Mouse (Mus musculus): ENCODE results near the gene Gm21962.
"Not testable (repeated sequence)": the region's sequence is repeated elsewhere in the genome, so short reads cannot be mapped to it uniquely, and the experiment has no call there.

Gm21962 gene

DNA sequence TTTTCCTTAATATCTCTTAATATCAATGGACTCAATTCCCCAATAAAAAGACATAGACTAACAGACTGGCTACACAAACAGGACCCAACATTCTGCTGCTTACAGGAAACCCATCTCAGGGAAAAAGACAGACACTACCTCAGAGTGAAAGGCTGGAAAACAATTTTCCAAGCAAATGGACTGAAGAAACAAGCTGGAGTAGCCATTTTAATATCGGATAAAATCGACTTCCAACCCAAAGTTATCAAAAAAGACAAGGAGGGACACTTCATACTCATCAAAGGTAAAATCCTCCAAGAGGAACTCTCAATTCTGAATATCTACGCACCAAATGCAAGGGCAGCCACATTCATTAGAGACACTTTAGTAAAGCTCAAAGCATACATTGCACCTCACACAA is at the start of gene Gm21962:
Gene Gm21962, plus strand, starts transcription at position 301 of the 400 bp plus-strand sequence.
- DNase-seq (ENCODE audit: low spot score) = not testable (repeated sequence)

DNA sequence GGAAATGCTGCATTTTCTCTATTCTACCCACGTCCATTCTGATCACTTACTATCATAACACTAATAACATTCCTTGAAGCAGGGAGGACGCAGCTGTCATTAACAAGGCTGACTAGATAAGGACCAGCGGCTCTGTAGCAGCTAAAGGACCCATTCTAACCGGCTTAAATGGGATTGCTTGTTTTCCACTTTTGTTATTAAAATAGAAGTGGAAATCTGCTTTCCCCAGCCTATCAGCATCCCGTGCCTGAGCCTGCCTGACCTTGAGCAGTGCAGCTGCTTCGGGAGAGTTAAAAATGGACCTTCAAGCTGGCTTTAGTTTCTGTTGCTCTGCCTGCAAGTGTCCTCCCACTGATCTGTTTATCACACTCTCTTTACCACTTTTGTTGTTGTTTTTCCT is 49.2 kb upstream of the Gm21962 start:
- DNase-seq (ENCODE audit: low spot score) = peak; percentile 11

DNA sequence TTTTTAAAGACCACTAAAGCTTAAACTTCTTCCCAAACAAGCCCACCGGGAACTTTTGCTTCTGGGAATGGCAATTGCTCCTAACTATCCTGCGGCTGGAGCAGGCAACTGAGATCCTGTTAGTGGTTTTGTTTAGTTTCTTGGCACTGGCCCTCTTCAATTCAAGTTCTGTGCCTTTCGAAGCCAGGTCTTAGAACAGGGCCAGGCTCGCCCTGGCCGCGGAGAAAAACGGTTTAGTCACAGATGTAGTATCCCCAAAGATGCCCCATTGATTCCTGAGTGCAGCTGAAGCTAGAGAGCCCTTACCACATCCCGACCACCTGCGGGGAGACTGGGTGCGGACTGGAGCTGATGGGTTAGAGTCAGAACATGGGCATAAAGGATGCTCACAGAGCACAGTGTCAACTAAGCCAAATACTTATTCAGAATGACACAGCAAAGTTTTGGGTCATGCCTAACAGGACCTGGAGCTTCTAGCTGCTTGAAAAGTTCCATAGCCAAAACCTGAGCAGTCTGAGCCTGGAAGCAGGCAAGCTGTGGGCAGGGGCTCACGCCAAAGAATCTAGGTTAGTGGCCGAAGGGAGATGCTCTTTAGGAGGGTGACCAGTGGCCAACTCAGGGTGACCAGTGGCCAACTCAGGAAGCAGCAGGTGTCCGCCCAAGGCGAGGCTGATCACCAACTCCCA is 48.3 kb upstream of the Gm21962 start:
- DNase-seq (ENCODE audit: low spot score) = no peak

- DNase-seq (ENCODE audit: low spot score) = peak; percentile 72
These were observed 47.6 kb upstream of the Gm21962 start for GRCm38 (mm10) chr3:137623581-137624362.

DNA sequence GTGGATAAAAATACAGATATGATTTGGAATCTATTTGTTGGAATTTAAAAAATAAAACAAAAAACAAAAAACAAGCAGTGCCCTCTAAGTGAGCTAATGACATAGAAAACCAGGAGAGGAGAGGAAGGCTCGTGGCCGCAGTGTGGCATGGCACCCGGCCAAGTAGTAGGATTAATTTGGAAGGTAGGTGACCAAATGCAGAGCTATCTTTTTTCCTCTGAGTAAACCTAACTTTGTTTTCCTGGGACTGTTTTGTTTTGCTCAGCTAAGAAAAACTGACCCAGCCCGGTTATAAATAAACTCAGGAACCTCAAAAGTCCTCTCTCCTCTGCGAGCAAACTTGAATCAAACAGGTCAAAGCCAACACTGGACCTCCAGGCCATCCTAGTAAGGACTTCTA is 46.3 kb upstream of the Gm21962 start:
- DNase-seq (ENCODE audit: low spot score) = no peak

DNA sequence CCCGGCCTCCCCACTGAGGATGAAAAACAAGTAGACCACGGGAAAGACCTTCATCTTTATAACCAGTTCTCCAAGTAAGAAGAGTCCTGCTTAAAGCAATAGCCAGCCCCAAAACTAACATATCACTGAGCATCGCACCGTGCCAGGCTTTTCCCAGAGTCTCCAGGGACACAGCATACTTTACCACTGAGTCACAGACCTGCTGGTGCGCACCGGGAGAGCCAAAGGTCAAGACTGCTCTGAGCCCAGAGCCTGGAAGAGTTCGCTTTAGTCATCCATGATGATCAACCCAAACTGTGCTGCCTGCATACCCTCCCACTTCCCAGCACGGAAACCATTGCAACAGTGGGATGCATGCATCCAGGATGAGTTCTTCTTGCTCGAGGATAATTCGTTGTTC is 37.6 kb upstream of the Gm21962 start:
- no peak for DNase-seq (ENCODE audit: low spot score)

DNA sequence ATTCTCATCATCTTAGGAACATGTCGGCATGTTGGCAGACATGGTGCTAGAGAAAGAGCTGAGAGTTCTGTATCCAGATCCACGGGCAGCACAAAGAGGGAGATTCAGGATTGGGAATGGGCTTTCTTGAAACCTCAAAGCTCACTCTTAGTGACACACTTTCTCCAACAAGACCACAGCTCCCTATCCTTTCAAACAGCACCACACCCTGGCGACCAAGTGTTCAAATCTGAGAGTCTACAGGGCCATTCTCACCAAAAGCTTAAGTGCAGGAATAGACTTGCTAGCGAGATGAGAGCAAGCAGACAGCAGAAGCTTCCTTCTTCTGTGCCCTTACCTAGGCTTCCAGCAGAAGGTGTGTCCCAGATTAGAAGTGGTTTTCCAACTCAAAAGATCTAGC is 34.8 kb upstream of the Gm21962 start:
- DNase-seq (ENCODE audit: low spot score) = no peak

- DNase-seq (ENCODE audit: low spot score) = no peak
These were observed 30.1 kb upstream of the Gm21962 start for GRCm38 (mm10) chr3:137641238-137641637.

- DNase-seq (ENCODE audit: low spot score) = no peak
These were observed 29.2 kb upstream of the Gm21962 start for GRCm38 (mm10) chr3:137642137-137642536.

- no peak for DNase-seq (ENCODE audit: low spot score)
These were observed 28.8 kb upstream of the Gm21962 start for GRCm38 (mm10) chr3:137642568-137642967.

- no peak for DNase-seq (ENCODE audit: low spot score)
These were observed 27.2 kb upstream of the Gm21962 start for GRCm38 (mm10) chr3:137644081-137644480.

GRCm38 (mm10) chr3:137644947-137645346 is 26.4 kb upstream of the Gm21962 start:
- DNase-seq (ENCODE audit: low spot score) = no peak

- DNase-seq (ENCODE audit: low spot score) = no peak
These were observed 23.8 kb upstream of the Gm21962 start for GRCm38 (mm10) chr3:137647427-137648100.

- no peak for DNase-seq (ENCODE audit: low spot score)
These were observed 22.2 kb upstream of the Gm21962 start for GRCm38 (mm10) chr3:137649112-137649511.

- DNase-seq (ENCODE audit: low spot score) = no peak
These were observed 18.5 kb upstream of the Gm21962 start for GRCm38 (mm10) chr3:137652853-137653252.

- DNase-seq (ENCODE audit: low spot score) = peak; percentile 70
These were observed 9.6 kb downstream of the Gm21962 start for GRCm38 (mm10) chr3:137680923-137681322.

DNA sequence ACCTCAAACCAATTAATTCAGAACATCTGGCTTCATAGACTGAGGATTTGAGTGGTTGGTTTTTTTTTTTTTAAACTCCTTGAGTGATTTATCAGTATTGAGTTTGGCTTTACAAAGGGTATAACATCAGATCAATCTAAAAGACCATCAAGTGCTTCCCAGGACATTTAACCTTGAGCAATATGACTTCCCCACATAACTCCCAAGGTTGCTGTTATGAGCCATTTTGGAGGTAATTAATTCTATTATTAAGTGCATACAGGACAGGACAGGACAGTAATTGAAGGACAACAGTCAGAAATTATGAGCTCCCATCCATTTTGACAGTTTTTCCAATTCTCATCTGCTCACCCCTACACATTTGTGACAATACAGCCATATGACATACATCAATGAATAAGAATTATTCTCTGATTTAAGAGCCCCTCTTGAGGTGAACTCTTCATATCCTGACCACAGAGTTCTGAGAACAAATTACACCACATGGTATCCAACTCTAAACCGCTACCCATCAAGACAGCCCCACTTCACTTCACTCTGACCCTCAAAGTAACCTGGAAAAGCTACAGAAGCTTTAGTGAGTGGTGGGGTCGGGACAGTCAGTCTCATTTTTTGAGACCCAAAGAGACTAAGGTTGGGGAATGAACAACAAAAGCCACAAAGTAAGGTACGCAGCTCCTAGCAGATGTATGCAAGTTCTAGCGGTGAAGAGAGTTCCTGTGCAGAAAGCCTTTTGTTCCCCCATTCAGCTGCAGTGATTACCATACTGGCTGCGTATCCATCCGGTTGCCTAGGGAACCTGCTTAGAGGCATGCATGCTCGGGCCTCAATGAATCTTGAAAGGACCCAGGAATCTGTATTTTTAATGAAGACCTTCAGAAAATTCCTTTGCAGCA is 11.8 kb downstream of the Gm21962 start:
- no peak for DNase-seq (ENCODE audit: low spot score)

DNA sequence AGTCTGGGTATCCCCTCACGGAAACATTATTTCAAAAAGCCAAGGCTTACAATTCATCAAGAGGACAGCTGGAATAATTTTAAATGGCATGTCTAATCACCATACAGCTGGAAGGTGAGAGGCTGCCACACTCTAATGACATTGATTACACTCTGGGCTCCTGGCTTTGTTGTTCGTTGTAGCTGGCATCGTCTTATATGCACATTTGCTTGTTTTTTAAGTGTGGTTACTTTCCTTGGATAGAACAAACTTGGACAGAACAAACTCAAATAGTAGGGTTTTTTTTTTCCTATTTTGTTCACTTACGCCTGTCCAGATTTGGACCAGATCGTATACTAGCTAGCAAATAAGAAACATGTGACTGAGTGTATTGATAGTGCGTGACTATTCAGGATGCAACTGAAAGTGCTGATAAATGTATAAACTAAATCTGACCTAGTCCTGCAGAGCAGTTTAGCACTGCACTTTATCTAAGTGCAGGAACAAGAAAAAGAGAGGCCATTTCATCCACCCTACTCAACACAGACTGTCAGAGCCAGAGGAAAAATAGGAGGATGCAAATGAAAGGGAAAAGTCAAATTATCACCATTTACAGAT is 12.6 kb downstream of the Gm21962 start:
- DNase-seq (ENCODE audit: low spot score) = no peak

DNA sequence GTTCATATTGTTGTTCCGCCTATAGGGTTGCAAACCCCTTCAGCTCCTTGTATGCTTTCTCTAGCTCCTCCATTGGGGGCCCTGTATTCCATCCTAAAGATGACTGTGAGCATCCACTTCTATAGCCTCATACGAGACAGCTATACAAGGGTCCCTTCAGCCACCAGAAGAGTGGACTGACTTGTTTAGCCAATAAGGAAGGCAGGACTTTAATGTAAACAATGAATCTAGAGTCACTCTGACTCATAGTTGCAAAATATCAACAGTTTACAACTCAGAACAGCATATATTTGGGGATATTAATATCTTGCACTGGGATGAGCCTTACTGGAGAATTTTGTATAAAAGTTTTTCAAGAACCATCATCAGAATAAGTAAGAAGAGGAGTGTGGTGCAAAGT is 15.6 kb downstream of the Gm21962 start:
- no peak for DNase-seq (ENCODE audit: low spot score)

- DNase-seq (ENCODE audit: low spot score) = no peak
These were observed 20.2 kb downstream of the Gm21962 start for GRCm38 (mm10) chr3:137691503-137691902.

DNA sequence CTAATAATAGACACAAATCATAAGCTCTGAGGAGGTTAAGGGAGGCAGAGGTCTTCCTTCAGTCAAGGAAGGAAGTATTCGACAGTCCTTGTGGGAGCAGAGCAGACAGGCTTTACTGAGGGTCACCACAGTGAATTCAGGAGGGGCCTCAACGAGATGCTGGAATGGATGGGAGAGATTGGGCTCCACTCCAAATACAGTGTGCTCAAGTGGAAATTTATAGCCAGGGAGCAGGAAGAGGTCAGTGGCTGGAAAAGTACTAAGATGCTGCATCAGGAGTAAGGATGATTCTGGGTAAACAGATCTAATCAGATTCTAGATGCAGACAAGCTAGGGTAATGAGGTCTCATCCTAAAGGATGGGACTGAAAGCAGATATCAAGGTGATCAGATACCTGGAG is 44.6 kb downstream of the Gm21962 start:
- DNase-seq (ENCODE audit: low spot score) = no peak
